Mouse (Mus musculus) Patski (cell line): ENCODE measurements at regions not wholly inside any gene's neighbourhood (a gene's known extent, or its start where the extent isn't known, plus 50 kb on each side); places are given as distances from the start of the nearest gene placed in this dataset.

Source experiments
- ATAC-seq: fragments of 100-300 bp; one replicate; pipeline ENCODE4 v1.8.0; 2021
- CTCF ChIA-PET: fragments of 350-600 bp; sonication (Branson Sonifier 250); formaldehyde crosslinking; loops from one replicate; lab custom pipeline; 2022; ENCODE audit warnings: inconsistent platforms; lab: Charles Lee
- POLR2A ChIA-PET: fragments of 350-600 bp; sonication (Branson Sonifier 250); formaldehyde crosslinking; loops from one replicate; lab custom pipeline; 2022; ENCODE audit warnings: antibody characterized with exemption, inconsistent platforms; lab: Charles Lee
- DNase-seq: peaks from one replicate; pipeline ENCODE4 v3.0.0-alpha.2; 2011; ENCODE audit warnings: low read depth, low spot score
- H3K27me3 ChIP-seq: fragments of 371-371 bp; one replicate; pipeline ENCODE4 v1.5.1; 2021
- CTCF ChIP-seq: fragments of 100-300 bp; IDR thresholded peaks from one replicate; pipeline ENCODE4 v1.5.1; 2021
- in situ Hi-C: fragments of 300-500 bp; cut with MboI; formaldehyde crosslinking; loops from 3 replicates; pipeline ENCODE4 v1.11.1; 2018; ENCODE audit warnings: low pct_unique_long_range_greater_than_20kb, mixed read lengths

GRCm38 (mm10) chr3:150493433-150494045 lies 944.1 kb upstream of the Adgrl4 start:
- TF ChIP-seq CTCF: no peak
- POLR2A ChIA-PET: no interaction called here
- DNase-seq (no peak), ATAC-seq (peak; percentile 47)
- in situ Hi-C loops: no loop called here
- peaks cover 8% of the 10 kb centered on the region for H3K27me3 ChIP-seq
- CTCF ChIA-PET: interaction anchor here (1.1 to 2.1 kb wide), 3 partner anchors 9 to 19 kb away, joined by 3 to 10 read pairs (median 4); no protein-coding TSS in a partner anchor

GRCm38 (mm10) chr3:150530966-150531365 lies 906.7 kb upstream of the Adgrl4 start:
- POLR2A ChIA-PET: no interaction called here
- no peaks in the 10 kb centered on the region for H3K27me3 ChIP-seq
- no peak for TF ChIP-seq CTCF
- in situ Hi-C loops: no loop called here
- CTCF ChIA-PET: interaction anchor here (2.2 kb wide), 1 partner anchor 12 kb away, joined by 6 read pairs; no protein-coding TSS in a partner anchor
- ATAC-seq (no peak), DNase-seq (no peak)

- POLR2A ChIA-PET: no interaction called here
- DNase-seq (no peak), ATAC-seq (no peak)
- CTCF ChIA-PET: interaction anchor here (1.3 to 1.7 kb wide), 2 partner anchors 11 to 19 kb away, joined by 4 to 6 read pairs; no protein-coding TSS in a partner anchor
- no peak for TF ChIP-seq CTCF
- H3K27me3 ChIP-seq: peaks cover 5% of the 10 kb centered on the region
- in situ Hi-C loops: no loop called here
Measured at GRCm38 (mm10) chr3:150543118-150543517, 894.6 kb upstream of the Adgrl4 start.

GRCm38 (mm10) chr3:150588474-150588873 lies 849.2 kb upstream of the Adgrl4 start:
- H3K27me3 ChIP-seq: no peaks in the 10 kb centered on the region
- DNase-seq (no peak), ATAC-seq (no peak)
- TF ChIP-seq CTCF: no peak
- ChIA-PET CTCF (interaction anchor here (0.6 kb wide), 1 partner anchor 100 kb away, joined by 3 read pairs; no protein-coding TSS in a partner anchor), POLR2A (no interaction called here)
- in situ Hi-C loops: no loop called here

- ATAC-seq (no peak), DNase-seq (no peak)
- POLR2A ChIA-PET: no interaction called here
- CTCF ChIA-PET: interaction anchor here (1.0 kb wide), 1 partner anchor 20 kb away, joined by 3 read pairs; no protein-coding TSS in a partner anchor
- H3K27me3 ChIP-seq: no peaks in the 10 kb centered on the region
- in situ Hi-C loops: no loop called here
- TF ChIP-seq CTCF: no peak
Measured at GRCm38 (mm10) chr3:150590978-150591377, 846.7 kb upstream of the Adgrl4 start.

GRCm38 (mm10) chr3:150603400-150604095 lies 834.1 kb upstream of the Adgrl4 start:
- DNase-seq: no peak
- ATAC-seq: no peak
- TF ChIP-seq CTCF: no peak
- ChIA-PET POLR2A (no interaction called here), CTCF (no interaction called here)
- H3K27me3 ChIP-seq: no peaks in the 10 kb centered on the region
- in situ Hi-C loops: no loop called here

GRCm38 (mm10) chr3:150610681-150611101 lies 827.0 kb upstream of the Adgrl4 start:
- H3K27me3 ChIP-seq: no peaks in the 10 kb centered on the region
- TF ChIP-seq CTCF: no peak
- CTCF ChIA-PET: interaction anchor here (0.8 kb wide), 1 partner anchor 20 kb away, joined by 3 read pairs; no protein-coding TSS in a partner anchor
- DNase-seq (no peak), ATAC-seq (no peak)
- in situ Hi-C loops: no loop called here
- POLR2A ChIA-PET: no interaction called here

GRCm38 (mm10) chr3:150637544-150637943 lies 800.1 kb upstream of the Adgrl4 start:
- POLR2A ChIA-PET: no interaction called here
- in situ Hi-C loops: no loop called here
- DNase-seq (no peak), ATAC-seq (no peak)
- TF ChIP-seq CTCF: no peak
- CTCF ChIA-PET: no interaction called here
- no peaks in the 10 kb centered on the region for H3K27me3 ChIP-seq

- no peak for TF ChIP-seq CTCF
- ChIA-PET CTCF (interaction anchor here (1.2 kb wide), 1 partner anchor 13 kb away, joined by 3 read pairs; no protein-coding TSS in a partner anchor), POLR2A (no interaction called here)
- no peak for ATAC-seq
- no peak for DNase-seq
- no peaks in the 10 kb centered on the region for H3K27me3 ChIP-seq
- in situ Hi-C loops: no loop called here
Measured at GRCm38 (mm10) chr3:150640004-150640676, 797.5 kb upstream of the Adgrl4 start.

- in situ Hi-C loops: no loop called here
- no peak for TF ChIP-seq CTCF
- ATAC-seq: no peak
- ChIA-PET CTCF (no interaction called here), POLR2A (no interaction called here)
- no peaks in the 10 kb centered on the region for H3K27me3 ChIP-seq
- DNase-seq: no peak
Measured at GRCm38 (mm10) chr3:150648040-150648439, 789.6 kb upstream of the Adgrl4 start.
